Mouse (Mus musculus): Measurements from ENCODE around the gene Sf3a1.

The Sf3a1 gene

DNA sequence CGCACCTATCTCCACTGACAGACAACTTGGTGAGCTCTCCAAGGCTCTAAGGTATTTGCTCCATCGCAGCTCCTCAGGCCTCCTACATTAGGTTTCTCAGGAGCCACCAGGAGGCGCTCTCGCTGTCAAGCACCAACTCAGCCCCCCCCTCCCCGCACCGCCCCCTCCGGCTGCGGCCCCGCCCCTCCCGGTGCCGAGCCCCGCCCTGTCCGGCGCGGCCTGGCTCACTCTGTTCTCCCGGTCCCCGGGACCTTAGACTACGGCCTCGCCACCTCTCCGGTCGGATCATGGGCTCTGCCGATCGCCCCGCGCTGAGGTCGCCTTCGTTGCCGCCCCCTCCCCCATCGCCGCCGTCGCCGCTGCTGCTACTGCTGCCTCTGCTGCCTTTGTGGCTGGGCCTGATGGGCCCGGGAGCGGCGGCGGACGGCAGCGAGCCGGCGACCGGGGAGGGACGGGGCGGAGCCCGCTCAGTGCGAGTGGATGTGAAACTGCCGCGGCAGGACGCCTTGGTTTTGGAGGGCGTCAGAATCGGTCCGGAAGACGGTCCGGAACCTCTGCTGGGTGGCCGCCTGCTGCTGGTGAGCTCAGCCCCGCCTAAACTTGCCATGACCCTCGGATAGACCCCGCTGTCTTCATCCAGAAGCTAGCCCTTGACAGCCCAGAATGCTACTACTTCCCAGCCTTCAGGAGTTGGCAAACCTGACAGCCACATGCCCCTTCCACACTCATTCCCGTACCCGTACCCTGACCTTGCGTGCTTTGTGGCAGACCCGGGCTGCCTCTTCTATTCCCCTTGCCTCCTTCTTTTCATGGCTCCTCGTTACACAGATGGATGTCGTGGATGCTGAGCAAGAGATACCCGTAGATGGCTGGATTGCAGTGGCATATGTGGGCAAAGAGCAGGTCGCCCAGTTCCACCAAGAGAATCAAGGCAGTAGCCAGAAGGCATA is 24.9 kb upstream of the Sf3a1 start, which contains the start of gene Rnf215:
Gene Rnf215, plus strand, starts transcription at position 217 of the 950 bp plus-strand sequence.
- DNase-seq (ENCODE audit: low spot score), result peak; percentile 55

DNA sequence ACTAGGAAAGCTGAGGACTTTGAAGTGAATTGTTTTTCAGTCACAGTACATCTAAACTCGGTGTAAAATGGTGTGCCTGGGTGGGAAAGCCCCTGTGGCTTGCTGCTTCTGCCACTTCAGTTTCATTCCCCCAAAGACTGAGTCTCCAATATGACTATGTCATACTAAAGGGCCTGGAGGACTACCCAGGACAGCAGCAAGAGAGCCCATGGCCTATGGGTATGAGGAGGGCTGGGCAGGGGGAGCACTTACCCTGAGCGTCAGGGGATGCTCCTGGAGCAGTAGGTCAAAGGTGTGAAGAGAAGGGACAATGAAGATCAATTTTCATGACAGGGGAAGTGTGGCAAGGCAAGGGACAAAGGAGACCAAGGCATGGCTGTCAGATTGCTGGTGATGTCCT is 21.2 kb upstream of the Sf3a1 start:
- DNase-seq (ENCODE audit: low spot score), result no peak

DNA sequence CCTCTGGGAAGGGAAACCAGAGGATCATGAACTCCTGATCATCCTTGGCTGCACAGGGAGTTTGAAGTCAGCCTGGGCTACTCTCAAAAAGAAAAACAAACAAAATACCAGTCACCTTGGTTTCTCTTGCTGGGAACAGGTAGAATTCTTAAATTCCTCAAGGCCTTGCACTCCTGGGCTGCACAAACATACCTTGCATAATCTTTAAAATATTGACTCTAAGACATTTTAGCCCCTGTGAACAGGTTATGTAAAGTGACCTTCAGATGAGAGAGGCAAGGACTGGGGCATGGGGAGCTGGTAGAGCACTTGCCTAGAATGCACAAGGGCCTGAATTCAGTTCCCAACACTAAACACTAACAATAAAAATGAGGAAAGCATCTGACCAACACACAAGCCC is 18.6 kb upstream of the Sf3a1 start:
- no peak for DNase-seq (ENCODE audit: low spot score)

GRCm38 (mm10) chr11:4142352-4142751 is 17.8 kb upstream of the Sf3a1 start:
- no peak for DNase-seq (ENCODE audit: low spot score)

- no peak for DNase-seq (ENCODE audit: low spot score)
Observed at GRCm38 (mm10) chr11:4143281-4144062, 16.7 kb upstream of the Sf3a1 start.

- DNase-seq (ENCODE audit: low spot score), result no peak
Observed at GRCm38 (mm10) chr11:4146381-4146780, 13.8 kb upstream of the Sf3a1 start.

GRCm38 (mm10) chr11:4147098-4147497 is 13.1 kb upstream of the Sf3a1 start:
- DNase-seq (ENCODE audit: low spot score), result no peak

- DNase-seq (ENCODE audit: low spot score), result no peak
Observed at GRCm38 (mm10) chr11:4148120-4148519, 12.0 kb upstream of the Sf3a1 start.

GRCm38 (mm10) chr11:4148536-4149156 is 11.5 kb upstream of the Sf3a1 start:
- DNase-seq (ENCODE audit: low spot score), result no peak

- no peak for DNase-seq (ENCODE audit: low spot score)
Observed at GRCm38 (mm10) chr11:4149886-4150285, 10.3 kb upstream of the Sf3a1 start.

DNA sequence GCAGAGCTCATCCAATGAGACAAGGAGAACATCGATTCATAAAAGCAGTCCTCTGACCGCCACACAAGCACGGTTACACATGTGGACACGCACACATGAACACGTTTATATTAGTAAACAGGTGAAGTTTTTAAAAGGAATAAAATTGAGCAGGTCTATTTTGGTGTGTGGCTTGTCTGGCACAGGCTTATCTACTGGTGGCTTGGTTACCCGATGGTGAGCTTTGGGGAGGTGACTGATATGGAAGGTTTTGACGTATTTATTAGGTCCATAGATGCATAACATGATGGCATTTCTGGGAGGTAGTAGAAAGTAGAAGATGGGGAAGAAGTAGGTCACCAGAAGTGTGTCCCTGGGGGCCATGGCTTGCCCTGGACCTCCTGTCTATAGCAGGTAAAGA is 6.5 kb upstream of the Sf3a1 start:
- no peak for DNase-seq (ENCODE audit: low spot score)

- no peak for DNase-seq (ENCODE audit: low spot score)
Observed at GRCm38 (mm10) chr11:4155641-4156040, 4.5 kb upstream of the Sf3a1 start.

- DNase-seq (ENCODE audit: low spot score), result no peak
Observed at GRCm38 (mm10) chr11:4158676-4159075, 1.5 kb upstream of the Sf3a1 start.

- no peak for DNase-seq (ENCODE audit: low spot score)
Observed at GRCm38 (mm10) chr11:4160758-4161480, 769 bp downstream of the Sf3a1 start.

- no peak for DNase-seq (ENCODE audit: low spot score)
Observed at GRCm38 (mm10) chr11:4164701-4165100, 4.6 kb downstream of the Sf3a1 start.

GRCm38 (mm10) chr11:4166467-4167090 is 6.4 kb downstream of the Sf3a1 start:
- DNase-seq (ENCODE audit: low spot score), result no peak

DNA sequence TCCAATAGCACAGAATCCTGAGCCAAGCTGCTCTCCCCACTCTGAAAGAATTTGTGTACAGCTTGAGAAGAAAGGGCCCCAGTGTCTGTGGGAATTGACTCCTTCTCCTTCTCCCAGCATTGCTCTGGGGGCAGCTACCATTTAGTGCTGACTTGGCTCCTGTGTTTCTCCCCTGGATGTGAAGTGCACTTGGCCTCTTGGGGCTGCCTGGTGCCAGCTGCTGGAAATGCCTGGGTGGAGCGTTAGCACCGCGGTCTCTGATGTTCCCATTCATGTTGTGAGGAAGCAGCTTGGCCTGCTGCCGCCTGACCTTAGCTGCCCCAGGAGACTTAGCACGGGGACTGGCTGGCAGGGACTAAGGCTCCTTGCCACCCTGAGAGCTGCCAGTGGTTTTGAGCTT is 14.4 kb downstream of the Sf3a1 start:
- DNase-seq (ENCODE audit: low spot score), result no peak

DNA sequence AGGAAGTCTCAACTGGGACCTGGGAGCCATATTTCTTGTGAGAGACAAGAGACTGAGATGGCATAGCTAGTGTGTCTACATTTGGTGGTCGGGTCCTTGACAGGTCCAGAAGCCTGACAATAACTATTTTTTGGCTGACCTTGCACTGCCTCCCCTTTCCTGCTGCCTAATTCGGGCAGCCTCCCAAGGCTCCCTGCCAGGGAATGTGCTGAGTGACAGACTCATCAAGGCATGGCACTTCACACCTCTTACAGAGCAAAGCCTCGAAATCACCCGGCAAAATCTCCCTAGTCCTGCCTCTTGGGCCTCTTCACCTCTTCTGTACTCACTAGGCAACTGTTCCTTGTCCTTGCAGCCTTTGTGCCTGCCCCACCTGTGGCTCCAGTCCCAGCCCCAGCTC is 17.6 kb downstream of the Sf3a1 start:
- DNase-seq (ENCODE audit: low spot score), result no peak

- no peak for DNase-seq (ENCODE audit: low spot score)
Observed at GRCm38 (mm10) chr11:4182061-4182460, 21.9 kb downstream of the Sf3a1 start.

- no peak for DNase-seq (ENCODE audit: low spot score)
Observed at GRCm38 (mm10) chr11:4183511-4183910, 23.4 kb downstream of the Sf3a1 start.

- DNase-seq (ENCODE audit: low spot score), result no peak
Observed at GRCm38 (mm10) chr11:4184251-4184952, 24.3 kb downstream of the Sf3a1 start.

All from layer of hippocampus, adult 9-10 months (tissue).